Mouse (Mus musculus): ENCODE measurements around the gene Rabggta.

DNA sequence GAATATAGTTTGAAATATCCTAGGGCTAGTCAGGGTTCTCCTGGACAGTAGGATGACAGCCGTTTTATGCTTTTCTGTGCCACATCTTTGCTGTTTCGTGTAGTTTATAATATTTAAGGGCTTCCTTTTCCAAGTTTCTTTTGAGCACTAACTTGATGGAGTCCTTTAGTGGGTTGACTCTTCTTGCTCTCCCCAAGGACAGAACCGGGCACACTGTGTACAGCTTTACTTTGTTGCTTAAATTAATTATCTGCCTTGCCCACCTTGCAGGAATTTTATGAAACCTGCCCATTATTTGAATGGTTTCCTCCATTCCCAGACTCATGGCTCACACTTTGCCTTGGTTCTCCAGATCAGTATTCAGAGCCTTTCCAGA lies 40.0 kb downstream of the Rabggta start:
- TF ChIP-seq EP300 (IDR thresholded peaks at IDR 0.05; ENCODE audit: low read depth), result no peak
- TF ChIP-seq CTCF (IDR thresholded peaks at IDR 0.05; ENCODE audit: low read depth), result no peak

All from liver, postnatal 0 days (tissue).